In the genomic region with DNA sequence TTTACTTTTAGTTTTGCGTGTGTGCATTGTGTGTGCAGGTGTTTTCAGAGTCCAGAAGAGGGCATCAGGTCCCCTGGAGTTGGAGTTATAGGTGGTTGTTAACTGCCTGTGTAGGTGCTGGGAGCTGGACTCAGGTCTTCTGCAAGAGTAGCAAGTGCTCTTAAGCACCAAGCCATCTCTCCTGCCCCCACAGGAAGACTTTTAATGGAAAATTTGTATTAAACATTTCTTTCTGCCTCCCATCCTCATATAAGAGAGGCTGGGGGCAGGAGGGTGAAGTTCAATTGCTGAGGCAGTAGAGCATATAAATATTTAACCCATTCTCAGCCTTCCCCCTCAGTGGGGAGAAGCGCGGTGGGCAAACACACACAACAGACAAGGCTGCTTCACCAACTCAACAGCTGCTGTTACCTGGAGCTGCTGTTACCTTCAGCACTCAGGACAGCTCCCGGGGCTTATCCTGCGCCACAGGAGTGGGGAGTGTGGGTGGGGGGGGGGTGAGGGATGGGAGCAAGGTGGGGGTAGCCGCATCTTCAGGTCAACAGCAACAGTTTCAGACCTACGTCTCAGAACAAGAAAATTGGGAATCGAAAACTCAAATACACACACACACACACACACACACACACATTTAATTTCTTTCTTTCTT, we compare ENCODE assay signal across 19 mouse cellular contexts. TPM values are rescaled to one million over a fixed set of nuclear protein-coding genes. Genes with fewer than 3 reads are reported as not detected.
DNase-seq lines count a peak whose midpoint lies in the region; ATAC-seq and TF ChIP-seq lines count a peak whose summit lies in the region.
"Had no signal": no experiment of that assay in that cellular context is flagged by ENCODE, and none has a peak within 500 bp of the region (broad histone marks: within the 10 kb centered on the region; RNA-seq: fewer than 3 reads in every experiment).

No protein-coding gene starts in this region.

- no peaks in the 10 kb centered on the region for H3K27me3 ChIP-seq in thymus, adult 2 months (ENCODE audit: control insufficient read depth, insufficient read depth, low read length)
- H3K27me3 ChIP-seq in limb, embryonic 10.5 days (ENCODE audit: low read depth, poor library complexity, severe bottlenecking) = no peaks in the 10 kb centered on the region
- no peaks in the 10 kb centered on the region for H3K27me3 ChIP-seq in forebrain, embryonic 14.5 days (replicated peaks; ENCODE audit: control insufficient read depth, insufficient read depth, low read length)
- H3K27me3 ChIP-seq: neural tube, embryonic 13.5 days had no signal

- H3K9ac ChIP-seq in forebrain, embryonic 14.5 days (ENCODE audit: low read length) = no peak overlapping the region
- H3K9ac ChIP-seq: neural tube, embryonic 13.5 days had no signal

- WGBS in thymus, adult 2 months = 66% methylated on average over 8 of the region's 8 CpGs
- 66% methylated on average over 8 of the region's 8 CpGs for WGBS in limb, embryonic 10.5 days
- WGBS in forebrain, embryonic 14.5 days = 66% methylated on average over 8 of the region's 8 CpGs

- no peak overlapping the region for H3K4me2 ChIP-seq in forebrain, embryonic 14.5 days (ENCODE audit: low read length)
- H3K4me2 ChIP-seq: neural tube, embryonic 13.5 days had no signal

- no peak for TF ChIP-seq CTCF in thymus, adult 2 months (IDR thresholded peaks at IDR 0.05; ENCODE audit: borderline replicate concordance, control insufficient read depth, extremely low read depth, insufficient read depth, low read length, poor library complexity)

- H3K4me3 ChIP-seq in thymus, adult 2 months (ENCODE audit: control insufficient read depth, insufficient read depth, low read length) = no peak overlapping the region
- H3K4me3 ChIP-seq in limb, embryonic 10.5 days = no peak overlapping the region
- no peak overlapping the region for H3K4me3 ChIP-seq in forebrain, embryonic 14.5 days (ENCODE audit: low read depth, low read length)
- H3K4me3 ChIP-seq: forebrain, embryonic 10.5 days; gastrocnemius, adult 2 months; heart, adult 2 months; neural tube, embryonic 13.5 days had no signal

- TF ChIP-seq POLR2A in thymus, adult 2 months (IDR thresholded peaks at IDR 0.05; ENCODE audit: control insufficient read depth, extremely low read depth, insufficient read depth, low read length, poor library complexity) = no peak

- no peak for ATAC-seq in forebrain, embryonic 14.5 days
- ATAC-seq: hindbrain, embryonic 16.5 days; intestine, postnatal 0 days had no signal

- no peak overlapping the region for H3K27ac ChIP-seq in thymus, adult 2 months (ENCODE audit: control insufficient read depth, insufficient read depth, low read length)
- no peak overlapping the region for H3K27ac ChIP-seq in limb, embryonic 10.5 days
- no peak overlapping the region for H3K27ac ChIP-seq in forebrain, embryonic 14.5 days (ENCODE audit: low read depth, low read length)
- H3K27ac ChIP-seq: forebrain, embryonic 10.5 days; gastrocnemius, adult 2 months; heart, adult 2 months; neural tube, embryonic 13.5 days had no signal

- peak; percentile 60 for DNase-seq in heart, adult 11 months
- no peak for DNase-seq in heart, adult 18-20 months
- peak; percentile 19 for DNase-seq in thymus, postnatal 4 days
- no peak for DNase-seq in thymus, adult 2 months
- DNase-seq in limb, embryonic 10.5 days (ENCODE audit: low spot score) = peak; percentile 61
- no peak for DNase-seq in forebrain, embryonic 14.5 days (ENCODE audit: low spot score)
- DNase-seq in left cerebral cortex, adult 11 months (ENCODE audit: low spot score) = no peak
- DNase-seq: B cell, adult 2 months; cerebellum, adult 9-10 months; gastrocnemius, adult 2 months; heart, adult 2 months; lung, postnatal 10 days; midbrain, embryonic 14.5 days; right cerebral cortex, adult 18-20 months; thymus, postnatal 25 days had no signal

- no peaks in the 10 kb centered on the region for H3K9me3 ChIP-seq in limb, embryonic 10.5 days (replicated peaks)
- H3K9me3 ChIP-seq in forebrain, embryonic 14.5 days (replicated peaks; ENCODE audit: control insufficient read depth, low read length) = no peaks in the 10 kb centered on the region
- H3K9me3 ChIP-seq: forebrain, embryonic 10.5 days; neural tube, embryonic 13.5 days had no signal

- H3K36me3 ChIP-seq in thymus, adult 2 months (ENCODE audit: control insufficient read depth, insufficient read depth, low read length) = no peaks in the 10 kb centered on the region
- no peaks in the 10 kb centered on the region for H3K36me3 ChIP-seq in limb, embryonic 10.5 days
- H3K36me3 ChIP-seq in forebrain, embryonic 14.5 days (ENCODE audit: control insufficient read depth, insufficient read depth, low read length) = no peaks in the 10 kb centered on the region
- H3K36me3 ChIP-seq: forebrain, embryonic 10.5 days; neural tube, embryonic 13.5 days had no signal

- H3K4me1 ChIP-seq in thymus, adult 2 months (replicated peaks; ENCODE audit: control insufficient read depth, insufficient read depth, low read length) = no peaks in the 10 kb centered on the region
- no peaks in the 10 kb centered on the region for H3K4me1 ChIP-seq in limb, embryonic 10.5 days
- no peaks in the 10 kb centered on the region for H3K4me1 ChIP-seq in forebrain, embryonic 14.5 days (ENCODE audit: control insufficient read depth, insufficient read depth, low read length)
- H3K4me1 ChIP-seq: neural tube, embryonic 13.5 days had no signal

RNA-seq across cellular contexts. Expression of gene Psmd7, which starts 40.4 kb away (rescaled TPM):
- total RNA-seq in heart, adult 18-20 months (2021) = 100 to 1,000 TPM in 1 of 2 experiments, 10 to 100 TPM in 1; 99.4 to 103 TPM
- 48.9 and 52.2 TPM in 2 replicates for polyA plus RNA-seq in thymus, adult 2 months (2012; rRNA removed)
- 399 and 404 TPM in 2 replicates for polyA plus RNA-seq in limb, embryonic 10.5 days (2016; fragmentation: Nextera tagmentation; extraction: Ambion mirVana)
- 247 and 252 TPM in 2 replicates for polyA plus RNA-seq in forebrain, embryonic 14.5 days (2014; fragmentation: Nextera tagmentation; extraction: Ambion mirVana)

Comparison
In these comparisons a context has a peak if more than half of its experiments do, and no peak if none do; other contexts are left out.
1. DNase-seq: peak in heart, adult 11 months (single experiment), thymus, postnatal 4 days (single experiment) and limb, embryonic 10.5 days (single experiment); none in heart, adult 18-20 months (0 of 2), thymus, adult 2 months (single experiment), forebrain, embryonic 14.5 days (single experiment) and left cerebral cortex, adult 11 months (single experiment).